Mouse (Mus musculus) CH12.LX (cell line): ENCODE data around the gene Etv6. TPM values are rescaled to one million over a fixed set of nuclear protein-coding genes. Genes with fewer than 3 reads are reported as not detected.
"Not testable (repeated sequence)": the region's sequence is repeated elsewhere in the genome, so short reads cannot be mapped to it uniquely, and the experiment has no call there.

Experiments used
- DNase-seq: peaks from one replicate; pipeline ENCODE4 v3.0.0-alpha.2; 2013; ENCODE audit errors: extremely low read depth
- H3K27ac ChIP-seq: 2 replicates; pipeline ENCODE4 v1.5.1; 2012; ENCODE audit warnings: low read depth, mild to moderate bottlenecking, control low read depth, moderate library complexity; ENCODE audit not compliant: insufficient read depth
- H3K27me3 ChIP-seq: replicated peaks from 2 replicates; pipeline ENCODE3; 2012; ENCODE audit warnings: inconsistent platforms
- H3K36me3 ChIP-seq, 2 experiments: replicated peaks in 1 of 2; 2 replicates each; pipeline versions ENCODE3 to v1.6.1; 2012; ENCODE audit warnings: inconsistent platforms in 1 of 2, low read length in 1 of 2, mild to moderate bottlenecking in 1 of 2, mixed read lengths in 1 of 2, moderate library complexity in 1 of 2; ENCODE audit not compliant: control insufficient read depth in 1 of 2, insufficient read depth in 1 of 2
- H3K4me1 ChIP-seq, 2 experiments: 2 replicates each; pipeline ENCODE4 v1.6.1; 2012; ENCODE audit warnings: inconsistent platforms in 1 of 2, moderate library complexity in 1 of 2; ENCODE audit not compliant: insufficient read depth in 2 of 2, control insufficient read depth in 1 of 2
- H3K4me2 ChIP-seq: 2 replicates; pipeline ENCODE4 v1.6.1; 2012; ENCODE audit warnings: low read depth, mild to moderate bottlenecking, control low read depth; ENCODE audit not compliant: poor library complexity, insufficient read depth, severe bottlenecking
- H3K4me3 ChIP-seq, 3 experiments: fragments of 150-350 bp in 1 of 3; sonication (generic) in 1 of 3; replicated peaks in 1 of 3; 2 replicates each; pipeline versions ENCODE3 to v1.5.1; 2011 to 2012; ENCODE audit warnings: low read depth in 2 of 3, low read length in 2 of 3, mild to moderate bottlenecking in 2 of 3, moderate library complexity in 2 of 3, control low read depth in 1 of 3, improper control_type of control experiment in 1 of 3, inconsistent platforms in 1 of 3, mixed read lengths in 1 of 3; ENCODE audit not compliant: poor library complexity in 1 of 3
- H3K79me2 ChIP-seq: replicated peaks from 2 replicates; pipeline ENCODE4 v1.6.1; 2012; ENCODE audit warnings: mild to moderate bottlenecking, moderate library complexity; ENCODE audit not compliant: control insufficient read depth, poor library complexity, insufficient read depth, severe bottlenecking; ENCODE audit errors: extremely low read depth
- H3K9ac ChIP-seq: 2 replicates; pipeline ENCODE4 v1.6.1; 2012; ENCODE audit warnings: low read depth, mild to moderate bottlenecking, control low read depth, moderate library complexity; ENCODE audit not compliant: insufficient read depth
- H3K9me3 ChIP-seq: replicated peaks from 2 replicates; pipeline ENCODE3; 2012; ENCODE audit warnings: low read length, inconsistent platforms, mixed read lengths
- CHD2 ChIP-seq: IDR thresholded peaks from 2 replicates; pipeline ENCODE4 v1.6.1; 2011; ENCODE audit warnings: low read length, improper control_type of control experiment
- CTCF ChIP-seq, 2 experiments: IDR thresholded peaks in 1 of 2; conservative IDR thresholded peaks in 1 of 2; 2 replicates each; pipeline ENCODE4 v1.5.1; 2011 to 2012; ENCODE audit warnings: low read depth in 2 of 2, low read length in 2 of 2, improper control_type of control experiment in 1 of 2, inconsistent platforms in 1 of 2, mild to moderate bottlenecking in 1 of 2, moderate library complexity in 1 of 2
- ELF1 ChIP-seq: IDR thresholded peaks from 2 replicates; pipeline ENCODE4 v1.6.1; 2014; ENCODE audit warnings: low read depth, mild to moderate bottlenecking, inconsistent platforms, low read length, improper control_type of control experiment
- EP300 ChIP-seq: IDR thresholded peaks from 2 replicates; pipeline ENCODE4 v1.6.1; 2011; ENCODE audit warnings: low read length, improper control_type of control experiment
- ETS1 ChIP-seq: conservative IDR thresholded peaks from 2 replicates; pipeline ENCODE4 v1.6.1; 2012; ENCODE audit warnings: low read depth, mild to moderate bottlenecking, inconsistent platforms, low read length, improper control_type of control experiment, moderate library complexity
- GABPA ChIP-seq: IDR thresholded peaks from 2 replicates; pipeline ENCODE4 v1.6.1; 2012; ENCODE audit warnings: low read depth, low read length, improper control_type of control experiment, inconsistent platforms; ENCODE audit not compliant: insufficient replicate concordance
- KAT2A ChIP-seq: IDR thresholded peaks from 2 replicates; pipeline ENCODE4 v1.6.1; 2012; ENCODE audit warnings: low read length, improper control_type of control experiment, inconsistent platforms; ENCODE audit not compliant: insufficient replicate concordance
- MAFK ChIP-seq: IDR thresholded peaks from 2 replicates; pipeline ENCODE4 v1.6.1; 2011; ENCODE audit warnings: low read length, improper control_type of control experiment; ENCODE audit not compliant: insufficient replicate concordance
- MAX ChIP-seq: IDR thresholded peaks from 2 replicates; pipeline ENCODE4 v1.6.1; 2011; ENCODE audit warnings: low read length, improper control_type of control experiment
- MAZ ChIP-seq: IDR thresholded peaks from 2 replicates; pipeline ENCODE4 v1.6.1; 2012; ENCODE audit warnings: low read depth, mild to moderate bottlenecking, inconsistent platforms, low read length, improper control_type of control experiment, moderate library complexity
- MEF2A ChIP-seq: IDR thresholded peaks from 2 replicates; pipeline ENCODE4 v1.6.1; 2014; ENCODE audit warnings: low read depth, mild to moderate bottlenecking, inconsistent platforms, low read length, improper control_type of control experiment, borderline replicate concordance
- MXI1 ChIP-seq: IDR thresholded peaks from 2 replicates; pipeline ENCODE4 v1.6.1; 2011; ENCODE audit warnings: mild to moderate bottlenecking, low read depth, low read length, improper control_type of control experiment
- MYC ChIP-seq: IDR thresholded peaks from 2 replicates; pipeline ENCODE4 v1.6.1; 2011; ENCODE audit warnings: low read depth, mild to moderate bottlenecking, improper control_type of control experiment, low read length
- NELFE ChIP-seq: IDR thresholded peaks from 2 replicates; pipeline ENCODE4 v1.6.1; 2011; ENCODE audit warnings: low read depth, low read length, improper control_type of control experiment
- NRF1 ChIP-seq: IDR thresholded peaks from 2 replicates; pipeline ENCODE4 v1.6.1; 2014; ENCODE audit warnings: low read depth, mild to moderate bottlenecking, inconsistent platforms, low read length, improper control_type of control experiment, moderate library complexity
- PAX5 ChIP-seq: IDR thresholded peaks from 2 replicates; pipeline ENCODE4 v1.6.1; 2012; ENCODE audit warnings: low read length, inconsistent platforms, mixed read lengths
- RAD21 ChIP-seq: IDR thresholded peaks from 2 replicates; pipeline ENCODE4 v1.6.1; 2011; ENCODE audit warnings: low read depth, mild to moderate bottlenecking, low read length, improper control_type of control experiment, moderate library complexity
- RCOR1 ChIP-seq: conservative IDR thresholded peaks from 2 replicates; pipeline ENCODE4 v1.6.1; 2012; ENCODE audit warnings: low read depth, mild to moderate bottlenecking, inconsistent platforms, low read length, improper control_type of control experiment
- SMC3 ChIP-seq: IDR thresholded peaks from 2 replicates; pipeline ENCODE4 v1.6.1; 2011; ENCODE audit warnings: low read depth, low read length, improper control_type of control experiment
- TBP ChIP-seq: conservative IDR thresholded peaks from 2 replicates; pipeline ENCODE4 v1.6.1; 2011; ENCODE audit warnings: low read depth, low read length, improper control_type of control experiment
- TCF12 ChIP-seq: IDR thresholded peaks from 2 replicates; pipeline ENCODE4 v1.6.1; 2014; ENCODE audit warnings: low read depth, mild to moderate bottlenecking, inconsistent platforms, low read length, improper control_type of control experiment
- UBTF ChIP-seq: IDR thresholded peaks from 2 replicates; pipeline ENCODE4 v1.6.1; 2012; ENCODE audit warnings: low read depth, mild to moderate bottlenecking, inconsistent platforms, low read length, improper control_type of control experiment, moderate library complexity
- ZC3H11A ChIP-seq: IDR thresholded peaks from 2 replicates; pipeline ENCODE4 v1.6.1; 2012; ENCODE audit warnings: low read depth, mild to moderate bottlenecking, inconsistent platforms, low read length, improper control_type of control experiment
- ZKSCAN1 ChIP-seq: IDR thresholded peaks from 2 replicates; pipeline ENCODE4 v1.6.1; 2012; ENCODE audit warnings: low read depth, inconsistent platforms, low read length, improper control_type of control experiment, borderline replicate concordance
- ZMIZ1 ChIP-seq: IDR thresholded peaks from 2 replicates; pipeline ENCODE4 v1.6.1; 2012; ENCODE audit warnings: low read depth, mild to moderate bottlenecking, inconsistent platforms, low read length, improper control_type of control experiment
- dilution Hi-C: fragments of 300-500 bp; cut with MboI; formaldehyde crosslinking; loops from 2 replicates; pipeline ENCODE4 v1.14.3; 2020; ENCODE audit warnings: low sequenced_read_pairs; ENCODE audit not compliant: extremely low pct_unique_long_range_greater_than_20kb, extremely low pct_ligation_motif_present
- in situ Hi-C: fragments of 300-500 bp; cut with MboI; formaldehyde crosslinking; loops from 3 replicates; pipeline ENCODE4 v1.14.3; 2019; ENCODE audit warnings: low sequenced_read_pairs, low pct_ligation_motif_present, low pct_unique_long_range_greater_than_20kb, mixed read lengths
- polyA plus RNA-seq: library from polyadenylated mRNA; unstranded; fragments of >175 nt; gene quantifications from 2 replicates; pipeline ENCODE4 v1.2.1, GENCODE M21; 2012; ENCODE audit warnings: low read depth; ENCODE audit not compliant: insufficient read length
- total RNA-seq, 2 experiments: library from RNA; depleted of rRNA; stranded (reverse); fragments of 300-350 nt in 1 of 2; fragments of >200 nt in 1 of 2; gene quantifications; 2 replicates each; pipeline ENCODE4 v1.2.3; 2012 to 2014

Etv6 gene
- total and polyA plus RNA-seq, 3 experiments, result 7.6 to 29.5 (median 10.1) TPM

DNA sequence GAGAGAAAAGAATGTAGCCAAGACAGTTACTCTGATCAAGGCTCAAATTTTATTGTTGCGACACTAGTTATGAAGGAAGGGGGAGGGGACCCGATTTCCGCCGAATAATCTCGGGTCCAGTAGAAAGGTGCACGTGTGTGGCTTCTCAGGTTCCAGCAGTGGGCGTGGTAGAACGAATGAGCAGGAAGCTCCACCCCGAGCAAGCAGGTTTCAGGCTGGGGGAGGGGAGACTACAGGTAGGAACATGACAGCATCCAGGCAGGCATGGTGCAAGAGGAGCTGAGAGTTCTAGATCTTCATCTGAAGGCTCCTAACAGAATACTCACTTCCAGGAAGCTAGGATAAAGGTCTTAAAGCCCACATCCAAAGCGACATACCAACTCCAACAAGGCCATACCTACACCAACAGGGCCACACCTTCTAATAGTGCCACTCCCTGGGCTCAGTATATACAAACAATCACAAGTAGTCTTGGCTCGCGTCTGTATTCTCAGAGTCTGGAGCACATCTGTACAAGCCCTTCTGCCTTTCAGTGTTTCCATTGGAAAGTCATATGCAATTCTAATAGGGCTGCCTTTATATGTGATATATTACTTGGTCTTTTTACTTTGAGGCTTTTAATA lies 20.9 kb upstream of the Etv6 start:
- H3K4me1 ChIP-seq, H3K79me2 ChIP-seq, H3K4me3 ChIP-seq, H3K4me2 ChIP-seq, H3K9ac ChIP-seq, H3K36me3 ChIP-seq, dilution Hi-C loops, DNase-seq, H3K9me3 ChIP-seq, H3K27me3 ChIP-seq, in situ Hi-C loops, H3K27ac ChIP-seq: not testable (repeated sequence)

DNA sequence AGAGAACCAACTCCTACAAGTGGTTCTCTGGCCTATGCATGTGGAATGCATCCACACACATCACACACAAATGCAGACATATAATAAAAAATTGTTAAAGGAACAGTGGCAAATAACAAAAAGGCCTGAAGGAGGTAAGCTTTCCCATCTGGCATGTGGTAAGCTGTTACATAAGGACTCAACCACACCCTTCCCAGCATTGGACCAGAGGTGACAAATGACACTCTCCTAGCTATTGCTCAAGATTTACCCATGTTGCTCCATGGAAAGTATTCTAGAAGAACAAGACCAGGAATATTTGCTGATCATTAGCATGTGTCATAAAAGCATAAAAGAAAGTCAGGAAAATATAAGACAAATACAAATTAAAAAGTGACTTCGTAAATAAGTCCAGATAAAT lies 16.7 kb upstream of the Etv6 start:
- Histone ChIP-seq H3K79me2 (no peaks in the 10 kb centered on the region), H3K4me2 (no peak overlapping the region), H3K36me3 (no peaks in the 10 kb centered on the region), H3K4me1 (peaks cover 9 to 22% of the 10 kb centered on the region in 2 experiments; a peak in 3 of 4 replicates), H3K9ac (no peak overlapping the region), H3K9me3 (no peaks in the 10 kb centered on the region), H3K4me3 (no peak overlapping the region), H3K27ac (no peak overlapping the region), H3K27me3 (no peaks in the 10 kb centered on the region)
- dilution Hi-C loops, result no loop called here
- DNase-seq, result no peak
- TF ChIP-seq NELFE (no peak), NRF1 (no peak), MAX (no peak), MXI1 (no peak), GABPA (no peak)
- in situ Hi-C loops, result no loop called here

DNA sequence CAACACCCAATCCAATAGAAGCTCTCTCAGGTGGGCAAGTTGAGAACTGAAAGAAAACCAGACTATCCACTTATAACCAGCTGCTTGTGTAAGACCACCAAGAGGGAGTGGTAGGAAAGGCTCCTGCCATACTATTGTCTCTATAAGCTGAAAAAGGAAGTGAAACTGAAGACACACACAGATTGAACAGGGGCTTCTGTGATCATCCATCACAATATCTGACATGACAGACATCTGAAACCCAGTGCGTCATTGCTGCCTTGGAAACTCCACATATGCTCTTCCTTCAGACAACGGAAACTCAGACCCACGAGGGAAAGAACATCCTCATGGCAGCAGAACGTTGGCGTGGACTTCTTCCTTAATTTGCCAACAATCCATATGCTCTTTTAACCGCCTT lies 14.7 kb upstream of the Etv6 start:
- Histone ChIP-seq H3K4me3 (no peak overlapping the region), H3K36me3 (no peaks in the 10 kb centered on the region), H3K27ac (no peak overlapping the region), H3K27me3 (no peaks in the 10 kb centered on the region), H3K9ac (no peak overlapping the region), H3K79me2 (no peaks in the 10 kb centered on the region), H3K4me2 (no peak overlapping the region; the same call in 1 of the 2 replicates), H3K4me1 (peaks cover 9 to 22% of the 10 kb centered on the region in 2 experiments; a peak in 3 of 4 replicates), H3K9me3 (no peaks in the 10 kb centered on the region)
- dilution Hi-C loops (no loop called here), in situ Hi-C loops (no loop called here)
- peak; percentile 57 for DNase-seq
- no peak for TF ChIP-seq TBP
- no peak for TF ChIP-seq ZMIZ1
- peak; percentile 53; the same call in 1 of the 2 replicates for TF ChIP-seq ETS1
- 0 out of 2 replicates have a peak, but pooled peaks have one; percentile 42 for TF ChIP-seq MXI1
- TF ChIP-seq RCOR1, result no peak
- TF ChIP-seq NRF1, result no peak
- TF ChIP-seq GABPA, result no peak
- TF ChIP-seq MYC, result no peak
- no peak for TF ChIP-seq ZKSCAN1
- TF ChIP-seq MAFK, result no peak
- TF ChIP-seq CHD2, result no peak
- TF ChIP-seq ZC3H11A, result no peak
- TF ChIP-seq SMC3, result no peak
- TF ChIP-seq PAX5, result no peak
- TF ChIP-seq MEF2A, result no peak
- TF ChIP-seq CTCF (conservative IDR thresholded peaks at IDR 0.05 in 1 of 2, IDR thresholded peaks at IDR 0.05 in 1 of 2; ENCODE audit: low read depth in 2 of 2, low read length in 2 of 2), result no peak
- TF ChIP-seq UBTF, result no peak
- no peak for TF ChIP-seq ELF1
- TF ChIP-seq TCF12, result no peak
- TF ChIP-seq KAT2A, result no peak
- TF ChIP-seq MAZ, result no peak
- peak; percentile 72 for TF ChIP-seq EP300
- TF ChIP-seq RAD21, result no peak
